Mouse (Mus musculus): ENCODE results near the gene Akap6. TPM values are rescaled to one million over a fixed set of nuclear protein-coding genes. Genes with fewer than 3 reads are reported as not detected.

The Akap6 gene
- total and polyA plus RNA-seq, 2 experiments = 0.01 to 0.09 TPM

DNA sequence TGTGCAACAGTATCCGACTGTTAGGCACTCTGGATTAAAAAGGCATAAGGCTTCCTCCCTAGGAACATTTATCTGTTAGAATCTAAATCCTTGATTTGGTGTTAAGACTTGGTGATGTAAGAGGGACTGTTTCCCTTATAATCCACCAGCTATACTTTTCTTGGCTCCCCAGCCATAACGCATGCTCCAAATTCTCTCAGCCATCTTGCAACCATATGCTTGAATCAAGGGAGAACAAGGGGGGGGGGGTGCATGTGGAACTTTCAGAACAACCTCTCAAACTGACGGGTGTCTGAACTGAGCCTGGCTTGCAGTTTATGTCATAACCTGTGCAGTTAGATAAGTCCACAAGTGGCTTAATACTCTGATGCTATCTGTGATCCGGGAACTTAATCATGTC is 4.9 kb downstream of the Akap6 start:
- no peaks in the 10 kb centered on the region for H3K27me3 ChIP-seq (ENCODE audit: control insufficient read depth, insufficient read depth, low read length)
- no peaks in the 10 kb centered on the region for H3K79me2 ChIP-seq (ENCODE audit: control insufficient read depth, insufficient read depth, low read length)
- H3K27ac ChIP-seq (replicated peaks; ENCODE audit: insufficient read depth, low read depth, low read length) = no peak overlapping the region
- TF ChIP-seq POLR2A (IDR thresholded peaks at IDR 0.05; ENCODE audit: extremely low read depth, insufficient read depth, low read length) = no peak
- TF ChIP-seq CTCF (IDR thresholded peaks at IDR 0.05; ENCODE audit: low read depth, low read length) = no peak
- H3K9ac ChIP-seq (ENCODE audit: low read depth, low read length) = no peak overlapping the region
- WGBS = 77% methylated on average over 4 of the region's 4 CpGs
- no peaks in the 10 kb centered on the region for H3K36me3 ChIP-seq (ENCODE audit: control insufficient read depth, insufficient read depth, low read length)
- no peak overlapping the region for H3K4me3 ChIP-seq (ENCODE audit: insufficient read depth, low read depth, low read length)
- DNase-seq (ENCODE audit: extremely low read depth, low read depth, low spot score) = no peak
- H3K4me1 ChIP-seq (ENCODE audit: control insufficient read depth, insufficient read depth, low read length) = peaks cover 2% of the 10 kb centered on the region; the same call in 1 of the 2 replicates

DNA sequence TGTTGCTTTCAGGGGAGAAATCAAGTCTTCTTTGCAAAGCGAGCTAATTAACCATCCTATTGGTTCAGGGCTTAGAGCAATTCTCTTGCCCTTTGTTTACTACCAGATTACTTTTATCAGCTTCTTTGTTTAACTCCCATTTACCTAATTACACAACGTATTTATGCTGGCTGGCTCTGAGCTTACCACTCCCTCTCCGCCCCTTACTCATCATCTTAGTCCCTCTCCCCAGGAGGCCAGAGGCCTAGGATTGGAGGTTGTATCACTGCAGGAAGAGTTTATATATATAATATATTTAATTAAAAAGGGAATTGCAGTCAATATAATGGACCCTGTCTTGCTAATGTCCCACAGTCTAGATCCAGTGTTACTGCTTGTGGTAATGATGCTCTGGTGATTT is 5.6 kb downstream of the Akap6 start:
- Histone ChIP-seq H3K27me3 (ENCODE audit: control insufficient read depth, insufficient read depth, low read length) (no peaks in the 10 kb centered on the region), H3K79me2 (ENCODE audit: control insufficient read depth, insufficient read depth, low read length) (no peaks in the 10 kb centered on the region), H3K27ac (replicated peaks; ENCODE audit: insufficient read depth, low read depth, low read length) (no peak overlapping the region), H3K36me3 (ENCODE audit: control insufficient read depth, insufficient read depth, low read length) (no peaks in the 10 kb centered on the region), H3K4me3 (ENCODE audit: insufficient read depth, low read depth, low read length) (no peak overlapping the region), H3K9ac (ENCODE audit: low read depth, low read length) (no peak overlapping the region), H3K4me1 (ENCODE audit: control insufficient read depth, insufficient read depth, low read length) (peaks cover 2% of the 10 kb centered on the region; the same call in 1 of the 2 replicates)
- 71% methylated on average over 3 of the region's 3 CpGs for WGBS
- no peak for DNase-seq (ENCODE audit: extremely low read depth, low read depth, low spot score)
- no peak for TF ChIP-seq POLR2A (IDR thresholded peaks at IDR 0.05; ENCODE audit: extremely low read depth, insufficient read depth, low read length)
- no peak for TF ChIP-seq CTCF (IDR thresholded peaks at IDR 0.05; ENCODE audit: low read depth, low read length)

DNA sequence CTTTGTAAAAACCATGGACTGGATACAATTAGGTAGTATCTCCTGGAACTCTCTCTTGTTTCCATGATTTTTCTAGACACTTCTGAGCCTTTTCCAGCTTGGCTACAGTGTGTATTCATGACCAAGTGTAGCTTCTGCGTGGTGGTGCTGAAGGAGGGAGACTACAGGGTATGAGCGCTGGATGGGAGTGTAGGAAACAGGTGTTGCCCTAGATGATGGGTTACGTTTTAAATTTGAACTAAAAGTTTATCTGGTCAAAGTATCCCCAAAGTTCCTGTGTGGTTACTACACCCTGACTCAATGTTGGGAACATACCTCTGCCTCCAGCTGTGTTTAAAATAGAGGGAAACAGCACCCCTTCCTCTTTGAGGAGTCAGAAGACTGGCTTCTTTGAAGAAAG is 12.2 kb downstream of the Akap6 start:
- H3K9ac ChIP-seq (ENCODE audit: low read depth, low read length) = no peak overlapping the region
- no peaks in the 10 kb centered on the region for H3K36me3 ChIP-seq (ENCODE audit: control insufficient read depth, insufficient read depth, low read length)
- no peak for DNase-seq (ENCODE audit: extremely low read depth, low read depth, low spot score)
- TF ChIP-seq POLR2A (IDR thresholded peaks at IDR 0.05; ENCODE audit: extremely low read depth, insufficient read depth, low read length) = no peak
- TF ChIP-seq CTCF (IDR thresholded peaks at IDR 0.05; ENCODE audit: low read depth, low read length) = no peak
- H3K27me3 ChIP-seq (ENCODE audit: control insufficient read depth, insufficient read depth, low read length) = no peaks in the 10 kb centered on the region
- H3K27ac ChIP-seq (replicated peaks; ENCODE audit: insufficient read depth, low read depth, low read length) = no peak overlapping the region
- 80% methylated on average over 3 of the region's 3 CpGs for WGBS
- H3K4me3 ChIP-seq (ENCODE audit: insufficient read depth, low read depth, low read length) = no peak overlapping the region
- H3K4me1 ChIP-seq (ENCODE audit: control insufficient read depth, insufficient read depth, low read length) = no peaks in the 10 kb centered on the region
- H3K79me2 ChIP-seq (ENCODE audit: control insufficient read depth, insufficient read depth, low read length) = no peaks in the 10 kb centered on the region

DNA sequence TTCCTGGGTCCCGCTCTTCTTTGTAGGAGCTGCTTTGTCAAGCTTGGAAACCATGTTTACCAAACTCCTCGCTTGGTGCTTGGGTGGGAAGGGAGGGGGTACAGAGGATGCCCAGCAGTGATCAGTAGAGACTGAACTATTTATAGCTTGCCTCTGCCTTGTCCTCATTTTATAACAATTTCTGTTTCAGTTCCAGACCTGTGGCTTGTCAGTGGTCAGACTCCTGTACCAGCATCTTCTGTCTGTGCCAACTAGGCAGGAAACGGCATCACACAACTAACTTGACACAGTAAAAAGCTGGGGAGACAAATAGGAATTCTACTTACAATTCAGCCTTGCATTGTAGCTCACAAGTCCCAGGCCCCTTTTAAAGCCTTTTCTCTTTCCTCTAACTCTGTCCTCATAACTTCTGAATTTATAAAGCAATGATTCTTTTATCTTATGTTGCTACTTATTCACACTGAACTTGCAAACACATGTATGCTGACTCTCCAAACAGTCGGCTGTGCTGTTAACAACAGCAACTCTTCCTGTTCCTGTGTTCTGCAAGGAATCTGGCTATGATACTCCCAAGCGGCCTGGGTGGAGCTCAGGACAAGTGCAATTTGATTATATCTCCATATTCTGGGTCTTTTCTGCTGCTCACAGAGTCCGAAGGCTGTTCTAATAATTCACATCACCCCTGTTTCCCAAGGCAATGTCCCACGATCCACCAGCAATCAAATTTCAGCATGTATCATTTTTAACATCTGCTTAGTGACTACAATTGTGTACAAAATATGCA is 12.9 kb downstream of the Akap6 start:
- no peak for TF ChIP-seq POLR2A (IDR thresholded peaks at IDR 0.05; ENCODE audit: extremely low read depth, insufficient read depth, low read length)
- TF ChIP-seq CTCF (IDR thresholded peaks at IDR 0.05; ENCODE audit: low read depth, low read length) = no peak
- Histone ChIP-seq H3K27me3 (ENCODE audit: control insufficient read depth, insufficient read depth, low read length) (no peaks in the 10 kb centered on the region), H3K4me1 (ENCODE audit: control insufficient read depth, insufficient read depth, low read length) (no peaks in the 10 kb centered on the region), H3K36me3 (ENCODE audit: control insufficient read depth, insufficient read depth, low read length) (no peaks in the 10 kb centered on the region), H3K9ac (ENCODE audit: low read depth, low read length) (no peak overlapping the region), H3K27ac (replicated peaks; ENCODE audit: insufficient read depth, low read depth, low read length) (no peak overlapping the region), H3K4me3 (ENCODE audit: insufficient read depth, low read depth, low read length) (no peak overlapping the region), H3K79me2 (ENCODE audit: control insufficient read depth, insufficient read depth, low read length) (no peaks in the 10 kb centered on the region)
- no peak for DNase-seq (ENCODE audit: extremely low read depth, low read depth, low spot score)
- 65% methylated on average over 7 of the region's 7 CpGs for WGBS

DNA sequence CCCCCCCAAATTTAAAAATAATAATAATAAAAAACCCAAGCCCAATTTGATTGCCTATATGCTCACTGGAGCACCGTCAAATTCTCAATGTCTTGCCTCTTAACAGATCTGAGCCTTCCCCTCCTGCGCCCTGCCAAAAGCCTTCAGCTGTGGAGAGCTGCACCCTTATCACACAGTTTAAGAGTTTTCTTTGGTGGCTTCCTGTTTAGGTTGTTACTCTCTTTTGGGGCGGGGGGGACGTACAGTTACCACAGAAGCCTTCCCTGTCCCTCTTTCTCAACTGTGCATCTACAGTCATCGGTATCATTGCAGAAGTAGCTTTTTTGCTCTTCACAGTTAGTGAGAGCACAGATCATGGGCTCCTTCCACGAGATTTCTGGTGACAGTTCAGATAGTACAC is 19.2 kb downstream of the Akap6 start:
- Histone ChIP-seq H3K27me3 (ENCODE audit: control insufficient read depth, insufficient read depth, low read length) (no peaks in the 10 kb centered on the region), H3K36me3 (ENCODE audit: control insufficient read depth, insufficient read depth, low read length) (no peaks in the 10 kb centered on the region), H3K79me2 (ENCODE audit: control insufficient read depth, insufficient read depth, low read length) (no peaks in the 10 kb centered on the region), H3K27ac (replicated peaks; ENCODE audit: insufficient read depth, low read depth, low read length) (no peak overlapping the region), H3K9ac (ENCODE audit: low read depth, low read length) (no peak overlapping the region), H3K4me1 (ENCODE audit: control insufficient read depth, insufficient read depth, low read length) (no peaks in the 10 kb centered on the region), H3K4me3 (ENCODE audit: insufficient read depth, low read depth, low read length) (no peak overlapping the region)
- 68% methylated on average over 6 of the region's 6 CpGs for WGBS
- TF ChIP-seq CTCF (IDR thresholded peaks at IDR 0.05; ENCODE audit: low read depth, low read length) (no peak), POLR2A (IDR thresholded peaks at IDR 0.05; ENCODE audit: extremely low read depth, insufficient read depth, low read length) (no peak)
- DNase-seq (ENCODE audit: extremely low read depth, low read depth, low spot score) = no peak

DNA sequence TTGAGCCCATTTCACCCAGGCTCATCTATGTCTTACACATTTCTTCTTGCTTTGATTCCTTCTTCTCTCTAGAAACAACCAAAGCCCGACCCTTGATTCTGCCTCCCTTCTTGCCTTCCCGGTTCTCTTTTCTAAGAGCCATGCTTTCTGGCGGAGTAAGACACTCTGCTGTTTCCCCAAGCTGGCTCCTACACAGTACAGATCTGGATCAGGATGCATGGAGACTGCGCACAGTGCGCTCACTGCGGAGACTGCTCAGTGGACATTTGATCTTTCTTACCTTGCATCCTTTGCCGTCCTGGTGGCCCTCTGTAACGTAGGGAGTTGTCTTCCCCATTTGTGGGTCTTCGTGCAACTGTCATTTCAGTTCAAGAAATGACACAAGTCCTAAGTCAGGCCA is 20.0 kb downstream of the Akap6 start:
- H3K4me1 ChIP-seq (ENCODE audit: control insufficient read depth, insufficient read depth, low read length) = no peaks in the 10 kb centered on the region
- no peaks in the 10 kb centered on the region for H3K36me3 ChIP-seq (ENCODE audit: control insufficient read depth, insufficient read depth, low read length)
- no peak overlapping the region for H3K4me3 ChIP-seq (ENCODE audit: insufficient read depth, low read depth, low read length)
- DNase-seq (ENCODE audit: extremely low read depth, low read depth, low spot score) = no peak
- 86% methylated on average over 9 of the region's 9 CpGs for WGBS
- TF ChIP-seq CTCF (IDR thresholded peaks at IDR 0.05; ENCODE audit: low read depth, low read length) (no peak), POLR2A (IDR thresholded peaks at IDR 0.05; ENCODE audit: extremely low read depth, insufficient read depth, low read length) (no peak)
- no peak overlapping the region for H3K9ac ChIP-seq (ENCODE audit: low read depth, low read length)
- H3K79me2 ChIP-seq (ENCODE audit: control insufficient read depth, insufficient read depth, low read length) = no peaks in the 10 kb centered on the region
- H3K27ac ChIP-seq (replicated peaks; ENCODE audit: insufficient read depth, low read depth, low read length) = no peak overlapping the region
- no peaks in the 10 kb centered on the region for H3K27me3 ChIP-seq (ENCODE audit: control insufficient read depth, insufficient read depth, low read length)

Measured in liver, adult 2 months (tissue).